Mouse (Mus musculus) small intestine, adult 2 months (tissue): ENCODE data around the gene Rfng.

ENCODE experiments used
- CTCF ChIP-seq: fragments of 200-500 bp; IDR thresholded peaks from 2 replicates; pipeline ENCODE4 v1.5.1; 2012; ENCODE audit warnings: low read depth, mild to moderate bottlenecking, control low read depth, inconsistent platforms, low read length, moderate library complexity, mixed read lengths; ENCODE audit not compliant: insufficient replicate concordance, insufficient read length; ENCODE audit errors: extremely low read depth
- POLR2A ChIP-seq: fragments of 200-500 bp; IDR thresholded peaks from 2 replicates; pipeline ENCODE4 v1.6.1; 2012; ENCODE audit warnings: low read depth, mild to moderate bottlenecking, control low read depth, inconsistent platforms, low read length, moderate library complexity

- no peak for TF ChIP-seq CTCF
- no peak for TF ChIP-seq POLR2A
These were observed 52.6 kb downstream of the Rfng start for GRCm38 (mm10) chr11:120731395-120731794.
